Mouse (Mus musculus) ES-E14 (cell line): ENCODE measurements around the gene Gulp1. TPM values are rescaled to one million over a fixed set of nuclear protein-coding genes. Genes with fewer than 3 reads are reported as not detected.
A peak's percentile ranks its signal among the peaks of the same experiment; 100 is the strongest.

Source experiments
- DNase-seq: peaks from one replicate; pipeline ENCODE4 v3.0.0-alpha.2; 2013; ENCODE audit warnings: low read depth, low spot score
- H3K27ac ChIP-seq: 2 replicates; pipeline ENCODE4 v1.5.1; 2012; ENCODE audit warnings: low read depth, mild to moderate bottlenecking, low read length, moderate library complexity, mixed read lengths; ENCODE audit not compliant: poor library complexity, insufficient read depth, severe bottlenecking
- H3K36me3 ChIP-seq: 2 replicates; pipeline ENCODE4 v1.6.1; 2012; ENCODE audit warnings: mild to moderate bottlenecking, low read length, moderate library complexity, mixed read lengths; ENCODE audit not compliant: control insufficient read depth, poor library complexity, insufficient read depth, severe bottlenecking
- H3K4me1 ChIP-seq, 2 experiments: fragments of 150-350 bp in 1 of 2; sonication (generic) in 1 of 2; 2 replicates each; pipeline ENCODE4 v1.6.1; 2012; ENCODE audit warnings: low read length in 2 of 2, mild to moderate bottlenecking in 1 of 2, mixed read lengths in 1 of 2; ENCODE audit not compliant: control insufficient read depth in 2 of 2, insufficient read depth in 2 of 2, poor library complexity in 1 of 2
- H3K4me3 ChIP-seq, 2 experiments: fragments of 150-350 bp in 1 of 2; sonication (generic) in 1 of 2; 2 replicates each; pipeline ENCODE4 v1.5.1; 2012; ENCODE audit warnings: low read length in 2 of 2, low read depth in 1 of 2, mild to moderate bottlenecking in 1 of 2, mixed read lengths in 1 of 2; ENCODE audit not compliant: insufficient read depth in 1 of 2, poor library complexity in 1 of 2, severe bottlenecking in 1 of 2
- H3K9ac ChIP-seq: 2 replicates; pipeline ENCODE4 v1.6.1; 2012; ENCODE audit warnings: low read depth, mild to moderate bottlenecking, low read length, mixed read lengths; ENCODE audit not compliant: poor library complexity, insufficient read depth, severe bottlenecking
- H3K9me3 ChIP-seq: fragments of 150-350 bp; sonication (generic); 2 replicates; pipeline ENCODE4 v1.6.1; 2012; ENCODE audit warnings: low read depth, mild to moderate bottlenecking, low read length; ENCODE audit not compliant: control insufficient read depth, insufficient read depth
- CHD2 ChIP-seq: IDR thresholded peaks from 2 replicates; pipeline ENCODE4 v1.6.1; 2014; ENCODE audit warnings: mild to moderate bottlenecking, low read depth, low read length, inconsistent platforms
- HCFC1 ChIP-seq: IDR thresholded peaks from 2 replicates; pipeline ENCODE4 v1.6.1; 2012; ENCODE audit warnings: low read length, inconsistent platforms, borderline replicate concordance; ENCODE audit not compliant: insufficient read depth
- MAFK ChIP-seq: IDR thresholded peaks from 2 replicates; pipeline ENCODE4 v1.6.1; 2014; ENCODE audit warnings: mild to moderate bottlenecking, low read depth, low read length, inconsistent platforms; ENCODE audit not compliant: insufficient read depth
- ZC3H11A ChIP-seq: IDR thresholded peaks from 2 replicates; pipeline ENCODE4 v1.6.1; 2012; ENCODE audit warnings: low read depth, mild to moderate bottlenecking, inconsistent platforms, low read length, borderline replicate concordance
- ZNF384 ChIP-seq: IDR thresholded peaks from 2 replicates; pipeline ENCODE4 v1.6.1; 2012; ENCODE audit warnings: low read depth, low read length, inconsistent platforms
- in situ Hi-C, 2 experiments: fragments of 600-800 bp; cut with MboI; formaldehyde crosslinking; loops; one replicate each; pipeline ENCODE4 v1.15.1; 2025; ENCODE audit warnings: low sequenced_read_pairs in 2 of 2, inconsistent platforms in 1 of 2; ENCODE audit not compliant: unreplicated experiment in 2 of 2
- total RNA-seq: library from RNA; depleted of rRNA; stranded (reverse); fragments of 300-350 nt; gene quantifications from 2 replicates; pipeline ENCODE4 v1.2.3, GENCODE M21; 2012; rRNA removed

The Gulp1 gene
- total RNA-seq: 3.7 and 4.9 TPM in 2 replicates

DNA sequence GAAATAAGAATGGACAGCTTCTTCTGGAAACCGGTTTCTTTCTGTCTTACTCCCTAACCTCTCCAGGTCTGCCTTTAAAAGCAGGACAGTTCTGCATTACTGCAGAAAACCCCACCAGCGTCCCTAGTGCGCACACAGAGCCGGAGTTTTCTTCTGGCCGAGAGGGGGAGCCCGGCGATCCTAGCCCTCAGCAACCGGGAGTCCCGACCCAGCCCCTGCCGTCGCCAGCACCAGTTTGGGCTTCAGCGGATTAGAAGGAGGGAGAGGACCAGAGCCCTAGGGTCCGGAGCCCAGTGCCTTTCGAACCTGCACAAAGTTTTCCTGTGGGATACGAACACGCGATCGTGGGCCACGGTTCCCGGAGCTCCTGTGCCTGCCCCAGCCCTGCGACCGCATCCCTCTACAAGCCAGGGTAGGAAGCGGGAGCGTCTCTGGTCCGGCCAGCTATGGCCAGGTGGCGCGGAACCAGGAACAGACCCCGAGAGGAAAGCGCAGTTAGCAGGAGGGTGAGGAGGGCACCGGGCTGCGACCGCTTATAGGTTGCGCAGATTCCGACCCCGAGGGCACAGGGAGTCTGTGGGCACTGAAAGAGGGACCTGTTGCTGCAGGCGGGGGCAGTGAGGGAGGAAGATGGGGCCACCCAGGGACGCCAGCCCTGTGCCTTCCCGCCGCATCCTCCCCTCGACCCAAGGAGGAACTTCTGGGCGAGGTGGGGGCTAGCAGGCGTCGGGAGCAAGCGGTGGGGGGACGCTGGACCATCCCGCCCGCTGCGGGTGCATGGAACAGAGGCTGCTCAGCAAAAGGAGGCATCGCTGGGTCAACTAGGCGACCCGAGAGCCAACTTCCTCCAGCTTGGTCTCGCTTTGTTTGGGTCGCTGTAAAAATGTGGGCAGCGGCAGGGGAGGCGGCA lies at the start of gene Gulp1:
Gulp1 (plus strand) TSS at position 51 of the 910 bp plus-strand sequence.
- no peak within 1 kb of the TSS for H3K27ac ChIP-seq
- H3K9me3 ChIP-seq: no peaks in the 10 kb centered on the region
- peak within 1 kb of the TSS; percentile 76 for H3K9ac ChIP-seq
- in situ Hi-C loops: no loop called here
- TF ChIP-seq HCFC1 (no peak), CHD2 (no peak), ZC3H11A (no peak), ZNF384 (no peak), MAFK (no peak)
- H3K4me3 ChIP-seq: peak within 1 kb of the TSS; percentile 74 to 78
- H3K36me3 ChIP-seq: no peaks in the 10 kb centered on the region
- peak; percentile 50 for DNase-seq
- H3K4me1 ChIP-seq: peaks cover 0 to 4% of the 10 kb centered on the region in 2 experiments; a peak in 1 of 4 replicates

DNA sequence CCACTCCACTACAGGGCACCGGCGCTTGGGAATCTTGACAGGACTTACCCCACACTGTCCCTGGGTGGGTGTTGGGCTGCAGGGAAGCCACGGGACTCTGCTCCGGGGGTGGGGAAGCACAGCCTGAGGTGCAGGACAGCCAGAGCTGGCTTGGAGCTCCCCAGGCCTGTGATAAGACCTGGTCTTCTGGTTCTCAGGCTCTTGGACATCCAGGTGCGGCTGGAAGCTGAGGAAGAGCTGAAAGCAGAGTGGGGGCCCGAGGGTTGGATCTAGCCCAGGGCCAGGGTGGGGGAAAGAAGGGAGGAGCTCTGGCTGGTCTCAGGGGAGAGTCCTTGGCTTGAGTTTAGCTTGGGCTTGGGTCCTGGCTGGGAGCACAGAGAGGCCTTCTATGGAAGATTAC lies 1.1 kb upstream of the Gulp1 start:
- H3K4me1 ChIP-seq: peaks cover 0 to 4% of the 10 kb centered on the region in 2 experiments; a peak in 1 of 4 replicates
- H3K9me3 ChIP-seq: no peaks in the 10 kb centered on the region
- no peak overlapping the region for H3K4me3 ChIP-seq
- TF ChIP-seq HCFC1 (no peak), MAFK (no peak), CHD2 (no peak), ZNF384 (no peak), ZC3H11A (no peak)
- H3K9ac ChIP-seq: no peak overlapping the region
- H3K27ac ChIP-seq: no peak overlapping the region
- H3K36me3 ChIP-seq: no peaks in the 10 kb centered on the region
- no peak for DNase-seq
- in situ Hi-C loops: no loop called here

DNA sequence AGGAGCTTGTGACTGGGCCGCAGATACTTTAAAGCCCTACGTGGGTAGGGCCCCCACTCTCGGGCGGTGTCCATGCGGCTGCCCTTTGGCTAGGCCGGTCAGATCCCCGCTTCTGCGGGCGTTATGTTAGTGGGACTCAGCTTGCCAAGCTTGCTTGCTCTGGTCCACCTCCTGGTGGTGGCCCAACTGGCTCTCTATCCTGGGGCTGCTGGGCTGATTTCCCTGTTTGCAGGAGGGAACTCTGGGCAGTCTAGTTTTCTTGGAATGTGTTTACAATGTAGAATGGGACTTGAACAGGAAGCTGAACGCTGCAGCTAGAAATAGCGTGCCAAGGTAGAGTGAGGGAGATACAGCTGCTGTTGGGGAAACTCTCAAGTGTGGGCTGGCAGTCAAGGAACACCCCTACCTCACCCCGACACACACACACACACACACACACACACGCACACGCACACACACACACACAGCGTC lies 1.1 kb downstream of the Gulp1 start:
- Histone ChIP-seq H3K9me3 (no peaks in the 10 kb centered on the region), H3K27ac (no peak overlapping the region), H3K36me3 (no peaks in the 10 kb centered on the region), H3K9ac (peak overlapping the region; percentile 76), H3K4me3 (peak overlapping the region; percentile 74 to 78), H3K4me1 (peaks cover 0 to 4% of the 10 kb centered on the region in 2 experiments; a peak in 1 of 4 replicates)
- in situ Hi-C loops: no loop called here
- no peak for DNase-seq
- no peak for TF ChIP-seq MAFK
- no peak for TF ChIP-seq HCFC1
- no peak for TF ChIP-seq ZNF384
- TF ChIP-seq ZC3H11A: no peak
- TF ChIP-seq CHD2: no peak

DNA sequence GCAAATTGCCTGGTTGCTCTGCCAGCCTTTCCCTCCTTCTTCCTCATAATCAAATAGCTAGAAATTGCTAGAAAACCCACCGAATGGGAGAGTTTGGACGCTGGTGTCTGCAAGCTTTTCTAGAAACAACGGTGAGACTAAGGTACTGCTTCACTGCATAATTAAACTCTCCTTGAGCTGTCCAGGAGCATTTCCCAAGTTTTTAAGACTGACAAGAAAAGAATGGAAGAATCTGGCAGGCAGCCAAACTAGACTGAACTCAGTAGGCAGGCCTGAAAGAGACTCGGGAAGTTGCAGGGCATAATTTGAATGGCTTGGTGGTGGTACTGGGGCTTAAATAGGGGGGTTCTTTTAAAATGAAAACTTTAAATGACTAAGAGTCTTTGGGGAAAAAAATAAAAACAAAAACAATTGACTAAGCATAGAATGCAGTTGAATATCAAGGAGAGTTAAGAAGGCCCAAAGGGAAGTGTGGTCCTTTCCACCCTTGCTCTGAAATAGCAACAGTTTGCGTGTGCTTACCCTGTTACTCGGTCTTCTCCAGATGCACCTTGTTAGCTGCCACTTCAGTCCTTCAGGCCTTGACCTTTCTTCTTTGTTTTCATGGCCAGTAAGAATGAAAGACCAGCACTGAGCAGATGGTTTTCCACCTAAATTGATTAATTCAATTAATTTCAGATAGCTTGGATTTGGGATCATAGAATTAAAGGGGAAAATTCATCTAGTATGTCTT lies 2.0 kb downstream of the Gulp1 start:
- TF ChIP-seq HCFC1 (no peak), CHD2 (no peak), ZNF384 (no peak), MAFK (no peak), ZC3H11A (no peak)
- Histone ChIP-seq H3K4me1 (peaks cover 0 to 4% of the 10 kb centered on the region in 2 experiments; a peak in 1 of 4 replicates), H3K27ac (no peak overlapping the region), H3K4me3 (no peak overlapping the region), H3K9ac (no peak overlapping the region), H3K36me3 (no peaks in the 10 kb centered on the region), H3K9me3 (no peaks in the 10 kb centered on the region)
- DNase-seq: no peak
- in situ Hi-C loops: no loop called here
